Mouse (Mus musculus): ENCODE data around the gene Rps6ka1. TPM values are rescaled to one million over a fixed set of nuclear protein-coding genes. Genes with fewer than 3 reads are reported as not detected.

The Rps6ka1 gene
- polyA plus RNA-seq, 1 experiment = 93.6 TPM

DNA sequence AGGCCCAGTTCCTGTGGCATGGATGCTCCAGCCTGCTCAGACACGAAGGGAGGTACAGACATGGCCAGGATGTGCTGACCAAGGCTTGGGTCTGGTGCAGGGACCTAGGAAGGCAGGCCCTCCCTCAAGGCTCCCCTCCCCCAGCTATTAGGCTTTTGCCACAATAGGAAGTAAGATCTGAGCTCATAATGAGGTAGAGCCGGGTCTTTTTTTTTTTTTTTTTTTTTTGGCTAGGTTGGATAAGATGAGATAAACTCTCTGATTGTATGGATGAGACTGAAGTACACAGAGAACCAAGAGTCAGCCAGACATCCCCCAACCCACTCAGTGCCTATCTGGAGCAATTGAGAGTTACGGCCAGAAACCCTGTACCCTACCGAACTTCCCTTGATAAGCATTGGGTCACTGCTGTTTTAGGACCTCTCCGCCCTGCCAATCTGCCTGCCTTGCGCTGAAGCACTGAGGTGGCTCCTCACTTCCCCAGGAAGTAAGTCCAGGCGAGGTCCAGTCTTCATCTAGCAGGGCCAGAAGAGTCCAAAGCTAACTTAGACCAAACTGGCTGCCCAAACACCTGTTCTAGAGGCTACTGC lies 15.3 kb downstream of the Rps6ka1 start:
- DNase-seq = no peak
- Histone ChIP-seq H3K27ac (ENCODE audit: insufficient read depth, low read length) (0 out of 2 replicates have a peak overlapping the region, but pooled peaks have one; percentile 15), H3K4me3 (replicated peaks; ENCODE audit: insufficient read depth, low read depth, low read length) (no peak overlapping the region), H3K4me1 (ENCODE audit: control insufficient read depth, insufficient read depth, low read length) (peaks cover 41% of the 10 kb centered on the region), H3K27me3 (ENCODE audit: control insufficient read depth, insufficient read depth, low read length) (no peaks in the 10 kb centered on the region)
- TF ChIP-seq POLR2A (IDR thresholded peaks at IDR 0.05; ENCODE audit: borderline replicate concordance, insufficient read depth, low read length) (no peak), CTCF (IDR thresholded peaks at IDR 0.05; ENCODE audit: borderline replicate concordance, insufficient read depth, low read depth, low read length) (no peak)
- WGBS = 36% methylated on average over 7 of the region's 7 CpGs

DNA sequence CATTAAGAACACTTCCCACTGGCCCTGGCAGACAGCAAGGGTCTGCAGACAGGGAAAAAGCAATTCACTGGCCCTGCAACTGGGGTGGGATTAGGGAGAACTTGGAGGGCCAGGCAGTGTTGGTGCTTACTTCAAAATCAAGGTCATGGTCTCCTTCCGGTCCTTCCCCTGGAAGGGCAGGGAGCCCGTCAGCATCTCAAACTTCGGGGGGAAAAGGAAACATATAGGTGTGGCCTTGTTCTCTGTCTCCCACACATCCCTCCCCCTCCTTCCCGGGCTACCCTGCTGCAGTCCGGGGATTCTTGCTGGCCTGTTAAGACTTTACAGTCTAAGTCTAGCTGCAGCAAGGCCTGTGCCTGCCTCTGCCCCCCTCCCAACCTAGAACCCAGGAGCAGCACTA lies 22.4 kb downstream of the Rps6ka1 start:
- Histone ChIP-seq H3K27ac (ENCODE audit: insufficient read depth, low read length) (peak overlapping the region; percentile 58), H3K27me3 (ENCODE audit: control insufficient read depth, insufficient read depth, low read length) (no peaks in the 10 kb centered on the region), H3K4me1 (ENCODE audit: control insufficient read depth, insufficient read depth, low read length) (peaks cover 21% of the 10 kb centered on the region), H3K4me3 (replicated peaks; ENCODE audit: insufficient read depth, low read depth, low read length) (no peak overlapping the region)
- WGBS = 74% methylated on average over 5 of the region's 5 CpGs
- DNase-seq = no peak
- TF ChIP-seq CTCF (IDR thresholded peaks at IDR 0.05; ENCODE audit: borderline replicate concordance, insufficient read depth, low read depth, low read length) (no peak), POLR2A (IDR thresholded peaks at IDR 0.05; ENCODE audit: borderline replicate concordance, insufficient read depth, low read length) (no peak)

DNA sequence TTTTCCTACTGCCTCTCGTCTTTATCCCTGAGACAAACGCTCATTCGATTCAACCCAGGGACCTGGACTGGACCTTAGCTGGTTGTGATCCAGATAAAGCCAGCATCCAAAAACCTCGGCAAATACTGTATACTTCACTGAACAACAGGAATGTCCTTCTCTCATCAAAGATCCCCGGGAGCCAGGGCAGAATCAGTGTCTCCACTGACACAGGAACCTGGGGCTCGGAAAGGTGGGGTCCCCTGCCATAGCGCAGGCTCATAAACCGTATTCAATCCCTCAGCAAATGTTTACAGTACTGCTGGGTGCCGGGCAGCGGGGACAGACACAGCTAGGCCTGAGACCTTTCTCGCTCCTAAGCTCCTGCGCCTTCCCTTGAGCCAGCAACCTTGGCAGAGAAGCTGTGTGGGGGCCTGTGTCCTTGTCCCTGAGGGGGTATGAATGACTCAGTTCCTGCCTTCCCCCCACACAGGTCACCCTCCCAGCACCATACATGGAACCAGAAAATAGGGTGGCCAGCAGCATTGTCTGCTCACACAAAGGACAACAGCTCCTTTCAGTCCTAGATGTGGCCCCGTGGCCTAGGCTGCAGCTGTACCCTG lies 23.1 kb downstream of the Rps6ka1 start:
- Histone ChIP-seq H3K4me1 (ENCODE audit: control insufficient read depth, insufficient read depth, low read length) (peaks cover 21% of the 10 kb centered on the region), H3K27me3 (ENCODE audit: control insufficient read depth, insufficient read depth, low read length) (no peaks in the 10 kb centered on the region), H3K27ac (ENCODE audit: insufficient read depth, low read length) (peak overlapping the region; percentile 58), H3K4me3 (replicated peaks; ENCODE audit: insufficient read depth, low read depth, low read length) (no peak overlapping the region)
- TF ChIP-seq POLR2A (IDR thresholded peaks at IDR 0.05; ENCODE audit: borderline replicate concordance, insufficient read depth, low read length) = no peak
- 18% methylated on average over 13 of the region's 13 CpGs for WGBS
- DNase-seq = peak in 1 of 2 experiments; percentile 51

DNA sequence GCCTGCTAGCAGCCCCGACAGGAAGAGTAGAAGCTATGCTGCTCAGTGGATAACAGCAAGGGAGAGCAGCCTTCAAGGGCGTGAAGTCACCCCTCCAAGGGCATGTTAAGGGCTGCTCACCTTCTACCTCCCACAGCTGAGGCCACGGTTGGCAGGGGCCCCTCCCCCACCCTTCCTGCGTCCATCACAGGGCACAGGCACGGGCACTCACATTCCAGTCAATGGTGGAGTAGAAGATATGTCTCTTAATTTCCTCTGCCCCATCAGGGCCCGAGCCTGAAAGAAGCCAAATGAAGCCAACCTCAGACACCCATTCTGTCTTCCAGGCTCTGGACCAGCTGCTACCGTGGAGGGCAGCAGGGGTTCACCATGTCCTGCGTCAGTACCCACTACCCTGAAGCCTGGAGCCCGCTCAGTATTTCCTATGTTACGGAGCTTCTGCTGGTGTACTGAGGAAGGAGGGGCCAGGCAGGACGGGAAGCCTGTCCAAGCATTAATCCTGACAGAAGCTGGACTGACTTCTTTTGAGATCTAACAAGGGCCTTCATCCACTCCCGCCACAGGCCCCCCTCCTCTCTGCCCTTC lies 23.7 kb downstream of the Rps6ka1 start:
- H3K27me3 ChIP-seq (ENCODE audit: control insufficient read depth, insufficient read depth, low read length) = no peaks in the 10 kb centered on the region
- no peak overlapping the region for H3K4me3 ChIP-seq (replicated peaks; ENCODE audit: insufficient read depth, low read depth, low read length)
- H3K27ac ChIP-seq (ENCODE audit: insufficient read depth, low read length) = peak overlapping the region; percentile 58
- 33% methylated on average over 12 of the region's 12 CpGs for WGBS
- DNase-seq = no peak
- peaks cover 21% of the 10 kb centered on the region for H3K4me1 ChIP-seq (ENCODE audit: control insufficient read depth, insufficient read depth, low read length)
- TF ChIP-seq CTCF (IDR thresholded peaks at IDR 0.05; ENCODE audit: borderline replicate concordance, insufficient read depth, low read depth, low read length) = no peak
- no peak for TF ChIP-seq POLR2A (IDR thresholded peaks at IDR 0.05; ENCODE audit: borderline replicate concordance, insufficient read depth, low read length)

DNA sequence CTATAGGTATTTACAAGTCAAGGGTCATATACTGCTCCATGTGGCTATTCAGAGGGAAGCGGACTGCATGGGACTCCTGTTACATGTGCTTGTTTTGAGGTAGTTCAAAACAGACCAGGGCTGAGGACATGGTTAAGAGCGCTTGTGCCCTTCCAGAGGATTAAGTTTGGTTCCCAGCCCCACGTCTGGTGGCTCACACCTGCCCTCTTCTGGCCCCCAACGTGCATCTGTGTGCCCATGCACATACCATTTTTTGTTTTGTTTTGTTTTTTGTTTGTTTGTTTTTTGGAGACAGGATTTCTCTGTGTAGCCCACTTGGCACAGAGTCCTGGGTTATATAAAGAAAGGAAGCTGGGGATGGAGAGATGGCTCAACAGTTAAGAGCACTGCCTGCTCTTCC lies 30.1 kb downstream of the Rps6ka1 start:
- H3K27ac ChIP-seq (ENCODE audit: insufficient read depth, low read length) = no peak overlapping the region
- H3K27me3 ChIP-seq (ENCODE audit: control insufficient read depth, insufficient read depth, low read length) = no peaks in the 10 kb centered on the region
- H3K4me3 ChIP-seq (replicated peaks; ENCODE audit: insufficient read depth, low read depth, low read length) = no peak overlapping the region
- 65% methylated on average over 4 of the region's 4 CpGs for WGBS
- H3K4me1 ChIP-seq (ENCODE audit: control insufficient read depth, insufficient read depth, low read length) = peaks cover 5% of the 10 kb centered on the region
- no peak for TF ChIP-seq POLR2A (IDR thresholded peaks at IDR 0.05; ENCODE audit: borderline replicate concordance, insufficient read depth, low read length)
- TF ChIP-seq CTCF (IDR thresholded peaks at IDR 0.05; ENCODE audit: borderline replicate concordance, insufficient read depth, low read depth, low read length) = no peak
- DNase-seq = no peak

DNA sequence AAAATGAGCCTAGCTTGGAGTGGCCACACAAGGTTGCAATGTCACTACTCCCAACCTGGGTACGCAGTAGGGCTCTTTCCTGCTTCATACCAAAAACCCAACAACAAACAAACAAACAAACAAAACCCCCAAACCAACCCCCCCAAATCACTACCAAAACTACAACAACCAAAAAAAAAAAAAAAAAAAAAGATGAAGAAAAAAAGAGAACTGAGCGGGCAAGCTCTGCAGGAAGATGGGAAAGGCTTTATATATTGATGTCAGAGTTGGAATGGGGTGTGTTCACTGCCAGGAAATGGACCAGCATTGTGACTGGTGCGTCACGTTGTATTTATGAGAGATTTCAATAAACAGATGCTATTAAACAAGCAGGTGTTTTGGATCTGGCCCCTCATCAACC lies 33.0 kb downstream of the Rps6ka1 start:
- TF ChIP-seq CTCF (IDR thresholded peaks at IDR 0.05; ENCODE audit: borderline replicate concordance, insufficient read depth, low read depth, low read length) = no peak
- no peak for TF ChIP-seq POLR2A (IDR thresholded peaks at IDR 0.05; ENCODE audit: borderline replicate concordance, insufficient read depth, low read length)
- Histone ChIP-seq H3K27me3 (ENCODE audit: control insufficient read depth, insufficient read depth, low read length) (no peaks in the 10 kb centered on the region), H3K4me1 (ENCODE audit: control insufficient read depth, insufficient read depth, low read length) (peaks cover 5% of the 10 kb centered on the region), H3K27ac (ENCODE audit: insufficient read depth, low read length) (no peak overlapping the region), H3K4me3 (replicated peaks; ENCODE audit: insufficient read depth, low read depth, low read length) (no peak overlapping the region)
- WGBS = 67% methylated on average over 4 of the region's 4 CpGs
- DNase-seq = no peak

DNA sequence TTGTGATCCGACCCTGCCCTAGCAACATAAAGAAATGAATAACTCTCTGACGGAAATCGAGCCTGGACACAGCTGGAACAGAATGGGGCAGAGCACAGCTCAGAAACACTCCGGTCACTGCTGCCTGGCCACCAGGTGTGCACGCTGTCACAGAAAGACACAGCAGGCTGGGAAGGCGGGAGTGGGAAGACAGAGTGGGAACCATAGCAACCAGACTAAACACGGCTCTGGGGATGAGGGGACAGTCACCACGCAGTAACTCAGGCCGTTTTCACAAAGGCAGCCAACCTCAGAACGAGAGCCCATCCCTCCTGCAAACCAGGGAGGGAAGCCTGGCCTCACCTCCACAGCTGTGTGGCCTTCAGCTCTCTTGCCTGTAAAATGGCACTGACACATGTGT lies 34.0 kb downstream of the Rps6ka1 start:
- TF ChIP-seq CTCF (IDR thresholded peaks at IDR 0.05; ENCODE audit: borderline replicate concordance, insufficient read depth, low read depth, low read length) (no peak), POLR2A (IDR thresholded peaks at IDR 0.05; ENCODE audit: borderline replicate concordance, insufficient read depth, low read length) (no peak)
- Histone ChIP-seq H3K4me3 (replicated peaks; ENCODE audit: insufficient read depth, low read depth, low read length) (no peak overlapping the region), H3K4me1 (ENCODE audit: control insufficient read depth, insufficient read depth, low read length) (peaks cover 5% of the 10 kb centered on the region), H3K27ac (ENCODE audit: insufficient read depth, low read length) (no peak overlapping the region), H3K27me3 (ENCODE audit: control insufficient read depth, insufficient read depth, low read length) (no peaks in the 10 kb centered on the region)
- DNase-seq = no peak
- 17% methylated on average over 10 of the region's 10 CpGs for WGBS

DNA sequence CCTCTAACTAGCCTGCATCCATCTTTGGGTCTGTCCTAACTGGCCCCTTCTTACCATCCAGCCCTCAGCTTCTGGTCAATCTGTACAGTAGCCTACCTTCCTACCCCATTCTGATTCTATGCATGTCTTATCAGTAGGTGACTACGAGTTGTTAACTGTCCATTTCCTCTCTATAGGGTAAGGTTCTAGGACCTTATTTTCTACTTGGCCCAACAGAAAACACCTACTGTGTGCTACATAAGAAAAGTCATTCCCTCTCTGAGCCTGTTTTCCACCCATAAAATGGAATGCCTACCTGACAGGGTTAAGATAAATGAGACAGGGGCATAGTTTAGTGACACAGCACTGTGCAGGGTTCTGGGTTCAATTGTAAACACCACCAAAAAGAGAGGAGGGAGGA lies 41.0 kb downstream of the Rps6ka1 start:
- TF ChIP-seq CTCF (IDR thresholded peaks at IDR 0.05; ENCODE audit: borderline replicate concordance, insufficient read depth, low read depth, low read length) (no peak), POLR2A (IDR thresholded peaks at IDR 0.05; ENCODE audit: borderline replicate concordance, insufficient read depth, low read length) (no peak)
- no peaks in the 10 kb centered on the region for H3K27me3 ChIP-seq (ENCODE audit: control insufficient read depth, insufficient read depth, low read length)
- no peaks in the 10 kb centered on the region; the same call in 1 of the 2 replicates for H3K4me1 ChIP-seq (ENCODE audit: control insufficient read depth, insufficient read depth, low read length)
- H3K4me3 ChIP-seq (replicated peaks; ENCODE audit: insufficient read depth, low read depth, low read length) = no peak overlapping the region
- H3K27ac ChIP-seq (ENCODE audit: insufficient read depth, low read length) = no peak overlapping the region
- no peak for DNase-seq
- 85% methylated on average over 1 of the region's 1 CpGs for WGBS

Data from cerebellum, adult 2 months (tissue).